Mouse (Mus musculus) stomach, postnatal 0 days (tissue): ENCODE data around the gene Cacna2d4.

Experiments used
- CTCF ChIP-seq: IDR thresholded peaks from 2 replicates; pipeline ENCODE4 v1.5.1; 2016; ENCODE audit warnings: antibody characterized with exemption, low read depth, mild to moderate bottlenecking, moderate library complexity
- EP300 ChIP-seq: optimal IDR thresholded peaks from 2 replicates; pipeline ENCODE3; 2016; ENCODE audit warnings: antibody characterized with exemption

DNA sequence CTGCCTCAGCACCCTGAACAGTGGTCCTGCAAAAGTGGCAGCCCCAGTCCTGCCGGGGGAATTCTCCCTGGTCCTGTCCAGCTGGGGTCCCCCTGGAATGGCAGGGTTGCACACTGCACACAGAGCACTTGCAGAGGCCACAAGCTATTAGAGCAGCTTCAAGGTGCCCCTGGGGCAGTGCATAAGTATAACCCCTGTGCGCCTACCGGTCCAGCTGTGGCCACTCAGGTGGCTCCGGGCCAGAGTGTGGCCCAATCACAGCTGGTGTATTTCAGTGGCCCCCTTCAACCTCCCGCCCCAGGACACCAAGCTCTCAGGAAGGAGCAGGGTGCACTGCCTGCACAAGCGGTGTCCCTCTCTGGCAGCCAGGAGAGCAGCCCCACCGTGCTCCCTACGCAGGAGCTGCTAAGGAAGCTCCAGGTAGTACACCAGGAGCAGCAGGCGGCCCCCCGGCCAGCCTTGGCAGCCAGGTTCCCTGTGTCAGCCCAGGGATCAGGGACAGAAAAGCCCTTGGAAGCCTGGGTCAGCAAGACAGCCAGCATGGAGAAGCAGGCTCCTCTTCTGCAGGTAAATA is 21.2 kb upstream of the Cacna2d4 start:
- no peak for TF ChIP-seq CTCF
- no peak for TF ChIP-seq EP300
